Mouse (Mus musculus) G1E (cell line): Measurements from ENCODE around the gene Themis2. TPM values are rescaled to one million over a fixed set of nuclear protein-coding genes. Genes with fewer than 3 reads are reported as not detected.
"Not testable (repeated sequence)": the region's sequence is repeated elsewhere in the genome, so short reads cannot be mapped to it uniquely, and the experiment has no call there.

Source experiments
- ATAC-seq: 2 replicates; pipeline ENCODE4 v1.8.0; 2016; ENCODE audit warnings: mild to moderate bottlenecking; ENCODE audit not compliant: insufficient number of reproducible peaks, poor library complexity, low FRiP score, severe bottlenecking; ENCODE audit errors: extremely low read depth
- DNase-seq: peaks from one replicate; pipeline ENCODE4 v3.0.0; 2012; ENCODE audit warnings: low spot score
- H3K27me3 ChIP-seq: 2 replicates; pipeline ENCODE4 v1.6.1; 2012; ENCODE audit warnings: mild to moderate bottlenecking, low read length, inconsistent platforms; ENCODE audit not compliant: insufficient read depth
- H3K36me3 ChIP-seq: replicated peaks from 2 replicates; pipeline ENCODE3; 2012; ENCODE audit warnings: mild to moderate bottlenecking, inconsistent platforms
- H3K4me1 ChIP-seq: 2 replicates; pipeline ENCODE4 v1.6.1; 2012; ENCODE audit warnings: low read depth, low read length, inconsistent platforms, mixed read lengths; ENCODE audit not compliant: insufficient read depth
- H3K4me3 ChIP-seq: 2 replicates; pipeline ENCODE4 v1.5.1; 2012; ENCODE audit warnings: low read depth, mild to moderate bottlenecking, inconsistent platforms, low read length, moderate library complexity, mixed read lengths
- H3K9me3 ChIP-seq: replicated peaks from 2 replicates; pipeline ENCODE4 v1.6.1; 2012; ENCODE audit warnings: inconsistent platforms
- CTCF ChIP-seq: IDR thresholded peaks from 2 replicates; pipeline ENCODE4 v1.5.1; 2012; ENCODE audit warnings: low read depth, low read length, inconsistent platforms, mixed read lengths
- GATA1 ChIP-seq: IDR thresholded peaks from 2 replicates; pipeline ENCODE4 v1.6.1; 2012; ENCODE audit warnings: borderline replicate concordance, low read length, inconsistent platforms, mixed read lengths
- GATA2 ChIP-seq: IDR thresholded peaks from 2 replicates; pipeline ENCODE4 v1.6.1; 2012; ENCODE audit warnings: low read depth, low read length, inconsistent platforms, borderline replicate concordance
- POLR2AphosphoS5 ChIP-seq: IDR thresholded peaks from 2 replicates; pipeline ENCODE4 v1.6.1; 2012; ENCODE audit warnings: low read depth, low read length, inconsistent platforms; ENCODE audit not compliant: insufficient replicate concordance
- TAL1 ChIP-seq: conservative IDR thresholded peaks from 2 replicates; pipeline ENCODE4 v1.6.1; 2012; ENCODE audit warnings: low read depth, low read length, inconsistent platforms, mixed read lengths
- polyA plus RNA-seq: library from polyadenylated mRNA; stranded (reverse); fragments of >175 nt; gene quantifications from 2 replicates; pipeline ENCODE4 v1.2.3, GENCODE M21; 2012
- total RNA-seq, 2 experiments: library from RNA; stranded (forward) in 1 of 2; stranded (reverse) in 1 of 2; fragments of 200-1000 nt in 1 of 2; fragments of >200 nt in 1 of 2; fragmentation: Nextera tagmentation in 1 of 2; gene quantifications; 2 replicates each; pipeline ENCODE4 v1.2.3; 2014 to 2017

The Themis2 gene
- total and polyA plus RNA-seq, 3 experiments, result 0.16 to 0.55 (median 0.38) TPM

DNA sequence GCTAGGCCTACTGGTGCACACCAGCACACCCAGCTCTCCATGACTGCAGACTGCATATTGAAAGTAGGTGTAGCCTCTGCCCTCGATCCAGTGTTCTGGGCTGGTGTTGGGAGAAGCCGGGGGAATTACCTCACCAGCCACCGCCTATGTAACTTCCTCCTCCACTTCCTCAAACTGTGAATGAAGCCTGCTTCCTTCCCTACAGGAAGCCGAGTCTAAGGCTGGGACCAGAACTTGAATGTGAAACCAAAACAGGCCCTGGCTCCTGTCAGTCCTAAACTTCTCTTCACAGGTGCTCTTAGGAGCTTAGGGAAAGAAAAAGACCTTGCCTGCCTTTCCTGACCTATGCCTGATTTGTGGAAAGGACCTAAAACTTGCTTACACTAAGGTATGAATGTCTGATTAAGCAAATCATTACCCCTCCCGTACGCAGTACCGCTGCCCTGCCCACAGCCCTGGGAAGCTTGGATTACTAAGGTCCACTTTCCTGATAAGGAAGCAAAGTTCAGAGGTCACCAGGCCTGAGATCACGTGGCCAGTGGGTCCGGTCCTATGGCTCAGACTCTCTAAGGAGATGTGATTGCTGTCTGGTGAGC lies 48.4 kb downstream of the Themis2 start:
- Histone ChIP-seq H3K9me3 (no peaks in the 10 kb centered on the region), H3K36me3 (no peaks in the 10 kb centered on the region), H3K27me3 (peaks cover 6% of the 10 kb centered on the region), H3K4me1 (peaks cover 37% of the 10 kb centered on the region), H3K4me3 (peak overlapping the region; percentile 66)
- peak; percentile 82 for DNase-seq
- ATAC-seq, result peak; percentile 80
- TF ChIP-seq CTCF (no peak), TAL1 (no peak), GATA2 (no peak), POLR2AphosphoS5 (no peak), GATA1 (no peak)

DNA sequence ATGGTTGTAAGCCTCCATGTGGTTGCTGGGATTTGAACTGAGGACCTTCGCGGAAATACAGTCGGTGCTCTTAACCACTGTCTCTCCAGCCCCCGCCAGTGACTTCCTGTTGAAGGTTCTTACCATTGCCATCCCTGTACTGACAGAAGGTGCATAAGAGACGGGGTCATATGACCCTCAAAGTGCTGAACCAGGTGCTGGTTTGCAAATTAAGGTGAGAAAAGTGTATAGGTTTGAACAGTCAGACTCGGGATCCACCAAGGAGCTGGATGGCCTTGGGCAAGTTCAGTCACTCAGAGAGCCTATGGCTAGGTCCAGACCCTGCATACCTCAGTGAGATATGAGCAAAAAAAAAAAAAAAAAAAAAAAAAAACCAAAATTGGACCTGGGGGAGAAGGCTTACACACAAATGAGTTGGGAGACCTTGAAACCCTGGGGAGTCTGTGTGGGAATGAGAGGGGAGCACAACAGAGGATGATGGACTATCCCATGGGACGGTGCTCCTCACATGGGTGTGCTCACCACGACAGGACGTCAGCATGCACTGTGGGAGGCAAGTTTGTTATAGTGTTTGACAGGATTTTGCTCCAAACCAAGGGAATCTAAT lies 49.2 kb downstream of the Themis2 start:
- peak overlapping the region; percentile 66 for H3K4me3 ChIP-seq
- peaks cover 38% of the 10 kb centered on the region for H3K4me1 ChIP-seq
- TF ChIP-seq GATA1 (no peak), CTCF (no peak), TAL1 (no peak), GATA2 (no peak), POLR2AphosphoS5 (no peak)
- no peak for DNase-seq
- no peak for ATAC-seq
- peaks cover 9% of the 10 kb centered on the region for H3K27me3 ChIP-seq
- H3K9me3 ChIP-seq, result no peaks in the 10 kb centered on the region
- no peaks in the 10 kb centered on the region for H3K36me3 ChIP-seq

DNA sequence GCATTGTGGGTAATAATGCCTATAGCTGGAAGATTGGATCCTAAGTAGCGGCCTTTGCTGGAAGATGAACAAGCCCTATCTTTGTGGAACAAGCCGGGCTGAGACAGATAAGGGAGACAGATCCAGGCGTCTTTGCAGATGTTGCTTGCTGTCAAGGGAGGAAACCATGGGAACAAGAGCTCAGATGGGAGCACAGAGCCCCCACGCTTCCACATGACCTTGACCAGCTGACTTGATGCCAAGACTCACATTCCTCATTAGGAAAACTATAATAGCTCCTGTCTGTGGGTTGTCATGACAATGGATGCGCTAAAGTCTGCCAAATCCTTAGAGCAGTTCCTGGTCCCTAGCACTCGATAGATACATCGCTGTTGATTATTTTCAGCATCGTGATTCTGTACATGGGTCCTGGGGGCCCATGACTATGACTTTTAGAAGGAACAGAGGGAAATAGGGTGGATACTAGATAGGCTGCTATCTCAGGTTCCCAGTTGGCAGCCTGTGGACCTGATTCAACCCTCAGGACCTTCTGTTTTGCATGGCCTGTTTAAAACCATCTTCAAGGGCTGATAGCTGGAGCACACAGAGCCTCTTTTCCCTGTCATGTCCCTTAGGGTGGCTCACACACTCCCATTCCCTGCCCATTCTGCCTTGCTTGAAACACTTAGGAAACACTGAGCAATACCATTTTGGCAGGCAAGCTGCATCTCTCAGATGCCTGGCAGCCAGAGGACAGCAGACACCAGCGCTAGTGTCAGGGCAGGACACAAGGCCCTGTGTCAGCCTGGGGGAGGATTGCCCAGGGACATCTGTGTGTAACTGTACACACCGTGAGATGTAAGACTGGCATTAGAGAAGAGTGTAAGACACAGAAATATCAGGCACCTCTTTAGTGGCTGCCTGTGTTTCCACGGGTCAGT lies 51.9 kb downstream of the Themis2 start:
- Histone ChIP-seq H3K9me3 (no peaks in the 10 kb centered on the region), H3K36me3 (no peaks in the 10 kb centered on the region), H3K27me3 (peaks cover 33% of the 10 kb centered on the region), H3K4me1 (peaks cover 48% of the 10 kb centered on the region), H3K4me3 (no peak overlapping the region)
- TF ChIP-seq GATA1, result no peak
- no peak for TF ChIP-seq CTCF
- TF ChIP-seq POLR2AphosphoS5, result no peak
- no peak for TF ChIP-seq TAL1
- ATAC-seq (no peak), DNase-seq (no peak)

DNA sequence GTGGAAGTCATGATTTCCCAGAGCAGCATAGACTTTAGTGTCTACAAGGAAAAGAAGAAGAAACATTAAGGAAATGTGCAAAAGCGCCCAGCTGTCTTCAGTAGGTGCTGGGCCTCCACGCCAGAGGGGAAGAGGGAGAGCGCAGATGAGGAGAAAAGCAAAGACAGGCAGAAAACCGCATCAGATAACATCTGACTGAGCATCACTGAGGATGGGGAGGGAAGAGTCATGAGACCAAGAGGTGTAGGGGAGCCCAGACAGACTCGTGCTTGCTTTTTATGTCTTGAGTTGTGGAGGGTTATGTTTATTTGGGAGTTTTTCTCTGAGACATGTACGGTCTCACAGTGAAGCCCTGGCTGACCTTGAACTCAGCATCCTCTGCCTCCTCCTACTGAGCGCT lies 54.7 kb downstream of the Themis2 start:
- H3K4me3 ChIP-seq, result no peak overlapping the region
- H3K4me1 ChIP-seq, result peaks cover 26% of the 10 kb centered on the region
- DNase-seq (no peak), ATAC-seq (no peak)
- no peaks in the 10 kb centered on the region for H3K9me3 ChIP-seq
- H3K36me3 ChIP-seq, result no peaks in the 10 kb centered on the region
- H3K27me3 ChIP-seq, result peaks cover 49% of the 10 kb centered on the region
- no peak for TF ChIP-seq GATA1
- TF ChIP-seq TAL1, result no peak
- no peak for TF ChIP-seq POLR2AphosphoS5
- no peak for TF ChIP-seq CTCF
- TF ChIP-seq GATA2, result no peak

DNA sequence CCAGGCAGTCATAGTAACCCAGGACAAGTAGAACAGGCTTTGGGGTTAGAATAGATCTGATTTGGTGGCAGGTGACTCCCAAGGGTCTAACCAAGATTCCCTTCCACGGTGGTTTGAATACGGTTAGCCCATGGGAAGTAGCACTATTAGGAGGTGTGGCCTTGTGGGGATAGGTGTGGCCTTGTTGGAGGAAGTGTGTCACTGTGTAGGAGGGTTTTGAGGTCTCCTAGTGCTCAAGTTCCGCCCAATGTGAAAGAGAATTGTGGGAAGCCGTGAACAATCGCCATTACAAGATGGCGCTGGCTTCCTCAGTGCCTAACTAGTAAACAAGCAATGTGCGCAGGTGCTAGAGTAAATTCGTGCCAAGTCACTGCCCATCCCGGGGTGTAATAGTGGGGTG lies 59.0 kb downstream of the Themis2 start:
- H3K36me3 ChIP-seq, DNase-seq, H3K9me3 ChIP-seq, ATAC-seq, H3K4me3 ChIP-seq: not testable (repeated sequence)
- H3K27me3 ChIP-seq, result peaks cover 40% of the 10 kb centered on the region
- H3K4me1 ChIP-seq, result peaks cover 47% of the 10 kb centered on the region

DNA sequence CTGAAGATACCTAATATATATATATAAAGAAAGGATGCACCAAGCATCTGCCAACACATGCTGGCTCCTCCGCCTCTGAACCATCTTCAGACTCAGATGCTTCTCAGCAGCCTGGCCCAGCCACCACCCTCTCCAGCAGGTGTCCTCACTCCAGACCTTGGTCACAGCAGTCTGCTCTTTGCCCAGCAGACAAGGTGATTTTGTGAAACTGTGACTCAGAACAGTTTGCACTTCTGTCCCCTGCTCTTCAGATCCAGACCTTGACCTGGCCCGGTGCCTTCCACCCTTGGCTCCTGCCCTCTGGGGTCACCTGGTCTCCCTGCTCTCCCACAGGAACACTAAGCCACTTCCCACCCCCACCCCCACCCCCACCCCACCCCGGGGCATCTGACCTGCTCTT lies 60.3 kb downstream of the Themis2 start:
- Histone ChIP-seq H3K36me3 (peaks cover 2% of the 10 kb centered on the region), H3K27me3 (peaks cover 29% of the 10 kb centered on the region), H3K4me3 (no peak overlapping the region), H3K9me3 (no peaks in the 10 kb centered on the region), H3K4me1 (peaks cover 49% of the 10 kb centered on the region)
- DNase-seq, result no peak
- TF ChIP-seq TAL1, result no peak
- TF ChIP-seq GATA1, result no peak
- TF ChIP-seq CTCF, result no peak
- TF ChIP-seq GATA2, result no peak
- TF ChIP-seq POLR2AphosphoS5, result no peak
- ATAC-seq, result no peak
